Mouse (Mus musculus) stomach, postnatal 0 days (tissue): ENCODE measurements around the gene Kif5c. TPM values are rescaled to one million over a fixed set of nuclear protein-coding genes. Genes with fewer than 3 reads are reported as not detected.

ENCODE experiments used
- ATAC-seq: fragments of 200-750 bp; cut with Nextera tagmentation; 2 replicates; pipeline ENCODE4 v1.8.0; 2017; ENCODE audit not compliant: low FRiP score, low TSS enrichment
- DNase-seq: peaks from one replicate; pipeline ENCODE4 v3.0.0-alpha.2; 2016; ENCODE audit warnings: low spot score
- H3K27ac ChIP-seq: fragments of 300-500 bp; sonication (generic); replicated peaks from 2 replicates; pipeline ENCODE4 v1.5.1; 2014; ENCODE audit warnings: mild to moderate bottlenecking, control low read depth
- H3K27me3 ChIP-seq: fragments of 300-500 bp; sonication (generic); 2 replicates; pipeline ENCODE4 v1.6.1; 2014; ENCODE audit warnings: low read length; ENCODE audit not compliant: control insufficient read depth, insufficient read depth
- H3K36me3 ChIP-seq: fragments of 300-500 bp; sonication (generic); 2 replicates; pipeline ENCODE4 v1.6.1; 2014; ENCODE audit warnings: low read length, mixed read lengths; ENCODE audit not compliant: control insufficient read depth, insufficient read depth
- H3K4me1 ChIP-seq: fragments of 300-500 bp; sonication (generic); replicated peaks from 2 replicates; pipeline ENCODE4 v1.6.1; 2014; ENCODE audit warnings: antibody characterized with exemption; ENCODE audit not compliant: control insufficient read depth, insufficient read depth
- H3K4me2 ChIP-seq: fragments of 300-500 bp; sonication (generic); replicated peaks from 2 replicates; pipeline ENCODE4 v1.6.1; 2014; ENCODE audit warnings: low read depth, mild to moderate bottlenecking, control low read depth, moderate library complexity
- H3K4me3 ChIP-seq: fragments of 300-500 bp; sonication (generic); 2 replicates; pipeline ENCODE4 v1.5.1; 2014; ENCODE audit warnings: low read depth, low read length, control low read depth
- H3K9ac ChIP-seq: fragments of 300-500 bp; sonication (generic); 2 replicates; pipeline ENCODE4 v1.6.1; 2014; ENCODE audit warnings: mild to moderate bottlenecking, low read length, control low read depth, mixed read lengths
- H3K9me3 ChIP-seq: fragments of 300-500 bp; sonication (generic); 2 replicates; pipeline ENCODE4 v1.6.1; 2016; ENCODE audit warnings: low read length; ENCODE audit not compliant: control insufficient read depth
- CTCF ChIP-seq: IDR thresholded peaks from 2 replicates; pipeline ENCODE4 v1.5.1; 2016; ENCODE audit warnings: antibody characterized with exemption, low read depth, mild to moderate bottlenecking, moderate library complexity
- EP300 ChIP-seq: optimal IDR thresholded peaks from 2 replicates; pipeline ENCODE3; 2016; ENCODE audit warnings: antibody characterized with exemption
- WGBS: fragments of 180-500 bp; shearing (Covaris S2); extraction: QIAGEN DNeasy Blood & Tissue Kit; methylation state at CpG from one replicate; pipeline ENCODE4 v1.1.7; 2014; 5-methylcytosine and 5-hydroxymethylcytosine counted together
- polyA plus RNA-seq: library from polyadenylated mRNA; unstranded; fragments of >200 nt; fragmentation: Nextera tagmentation; extraction: Ambion mirVana; gene quantifications from 2 replicates; pipeline ENCODE4 v1.2.1, GENCODE M21; 2015

The Kif5c gene
- polyA plus RNA-seq, 1 experiment from 2014 or later = 2.8 TPM

- no peak overlapping the region for H3K4me3 ChIP-seq
- no peak overlapping the region for H3K4me2 ChIP-seq
- no peak for DNase-seq
- no peaks in the 10 kb centered on the region for H3K27me3 ChIP-seq
- WGBS = 60% methylated on average over 6 of the region's 6 CpGs
- H3K4me1 ChIP-seq = no peaks in the 10 kb centered on the region
- H3K9ac ChIP-seq = no peak overlapping the region
- no peaks in the 10 kb centered on the region for H3K36me3 ChIP-seq
- ATAC-seq = no peak
- TF ChIP-seq EP300 (no peak), CTCF (no peak)
- no peak overlapping the region for H3K27ac ChIP-seq
- no peaks in the 10 kb centered on the region for H3K9me3 ChIP-seq
Observed at GRCm38 (mm10) chr2:49628094-49628705, 9.1 kb downstream of the Kif5c start.

- DNase-seq = no peak
- 87% methylated on average over 12 of the region's 12 CpGs for WGBS
- Histone ChIP-seq H3K9me3 (no peaks in the 10 kb centered on the region), H3K9ac (no peak overlapping the region), H3K4me3 (no peak overlapping the region), H3K36me3 (no peaks in the 10 kb centered on the region), H3K27ac (no peak overlapping the region), H3K27me3 (no peaks in the 10 kb centered on the region), H3K4me1 (no peaks in the 10 kb centered on the region), H3K4me2 (no peak overlapping the region)
- no peak for ATAC-seq
- no peak for TF ChIP-seq CTCF
- no peak for TF ChIP-seq EP300
Observed at GRCm38 (mm10) chr2:49629181-49629580, 10.1 kb downstream of the Kif5c start.

- ATAC-seq = no peak
- no peaks in the 10 kb centered on the region for H3K27me3 ChIP-seq
- no peaks in the 10 kb centered on the region for H3K4me1 ChIP-seq
- 86% methylated on average over 6 of the region's 6 CpGs for WGBS
- no peak overlapping the region for H3K4me3 ChIP-seq
- no peaks in the 10 kb centered on the region for H3K36me3 ChIP-seq
- H3K9me3 ChIP-seq = no peaks in the 10 kb centered on the region
- no peak for DNase-seq
- H3K9ac ChIP-seq = no peak overlapping the region
- no peak overlapping the region for H3K4me2 ChIP-seq
- TF ChIP-seq EP300 = no peak
- TF ChIP-seq CTCF = no peak
- no peak overlapping the region for H3K27ac ChIP-seq
Observed at GRCm38 (mm10) chr2:49630636-49631035, 11.5 kb downstream of the Kif5c start.

- Histone ChIP-seq H3K4me1 (no peaks in the 10 kb centered on the region), H3K27ac (no peak overlapping the region), H3K9me3 (no peaks in the 10 kb centered on the region), H3K9ac (no peak overlapping the region), H3K36me3 (no peaks in the 10 kb centered on the region), H3K27me3 (no peaks in the 10 kb centered on the region), H3K4me2 (no peak overlapping the region), H3K4me3 (no peak overlapping the region)
- WGBS = 67% methylated on average over 9 of the region's 9 CpGs
- ATAC-seq = no peak
- DNase-seq = no peak
- no peak for TF ChIP-seq EP300
- TF ChIP-seq CTCF = no peak
Observed at GRCm38 (mm10) chr2:49633231-49633630, 14.1 kb downstream of the Kif5c start.

- WGBS = 81% methylated on average over 3 of the region's 3 CpGs
- H3K27ac ChIP-seq = no peak overlapping the region
- ATAC-seq = no peak
- H3K36me3 ChIP-seq = no peaks in the 10 kb centered on the region
- H3K4me1 ChIP-seq = no peaks in the 10 kb centered on the region
- no peaks in the 10 kb centered on the region for H3K27me3 ChIP-seq
- no peak for DNase-seq
- H3K4me2 ChIP-seq = no peak overlapping the region
- TF ChIP-seq CTCF = no peak
- TF ChIP-seq EP300 = no peak
- H3K9ac ChIP-seq = no peak overlapping the region
- no peak overlapping the region for H3K4me3 ChIP-seq
- no peaks in the 10 kb centered on the region for H3K9me3 ChIP-seq
Observed at GRCm38 (mm10) chr2:49642761-49643160, 23.7 kb downstream of the Kif5c start.

- DNase-seq = no peak
- WGBS = 72% methylated on average over 8 of the region's 8 CpGs
- no peak overlapping the region for H3K4me3 ChIP-seq
Observed at GRCm38 (mm10) chr2:49643756-49644155, 24.7 kb downstream of the Kif5c start.

More at GRCm38 (mm10) chr2:49643756-49644155, 24.7 kb downstream of the Kif5c start:
- Histone ChIP-seq H3K4me2 (no peak overlapping the region), H3K9ac (no peak overlapping the region), H3K36me3 (no peaks in the 10 kb centered on the region), H3K4me1 (no peaks in the 10 kb centered on the region), H3K27me3 (no peaks in the 10 kb centered on the region), H3K27ac (no peak overlapping the region), H3K9me3 (no peaks in the 10 kb centered on the region)
- TF ChIP-seq EP300 (no peak), CTCF (no peak)
- no peak for ATAC-seq
